ENCODE assay signal across 9 mouse cellular contexts in genomic region chr1:54332988-54333387, GRCm38 (mm10).
DNase-seq lines count a peak whose midpoint lies in the region; ATAC-seq and TF ChIP-seq lines count a peak whose summit lies in the region.
"Had no signal": no experiment of that assay in that cellular context is flagged by ENCODE, and none has a peak within 500 bp of the region (broad histone marks: within the 10 kb centered on the region; RNA-seq: fewer than 3 reads in every experiment).

No protein-coding gene starts in this region.

- intact Hi-C loops in gastrocnemius, adult 2 months (cut with DNase I) = loop anchor here (5.0 kb wide), 1 partner anchor 296 kb away; no protein-coding TSS in a partner anchor
- intact Hi-C loops in gastrocnemius, postnatal 36 days (cut with DNase I) = loop anchor here (5.0 kb wide), 1 partner anchor 426 kb away; no protein-coding TSS in a partner anchor

- no peak overlapping the region for H3K27ac ChIP-seq in gastrocnemius, adult 2 months
- H3K27ac ChIP-seq in lung, embryonic 14.5 days (ENCODE audit: low read depth) = no peak overlapping the region
- H3K27ac ChIP-seq: liver, embryonic 14.5 days had no signal

- H3K9me3 ChIP-seq in lung, embryonic 14.5 days (ENCODE audit: low read depth, low read length) = no peaks in the 10 kb centered on the region

- H3K36me3 ChIP-seq in lung, embryonic 14.5 days (ENCODE audit: insufficient read depth) = no peaks in the 10 kb centered on the region

- H3K27me3 ChIP-seq in lung, embryonic 14.5 days (ENCODE audit: insufficient read depth, low read length) = no peaks in the 10 kb centered on the region

- WGBS in lung, embryonic 14.5 days = 55% methylated on average over 4 of the region's 4 CpGs

- TF ChIP-seq CTCF in gastrocnemius, adult 2 months (IDR thresholded peaks at IDR 0.05) = peak; percentile 55
- peak; percentile 50 for TF ChIP-seq CTCF in lung, embryonic 14.5 days (IDR thresholded peaks at IDR 0.05; ENCODE audit: low read depth)

- no peak overlapping the region for H3K4me2 ChIP-seq in lung, embryonic 14.5 days

- no peaks in the 10 kb centered on the region for H3K4me1 ChIP-seq in lung, embryonic 14.5 days (ENCODE audit: insufficient read depth)

- DNase-seq in gastrocnemius, adult 2 months = no peak
- no peak for DNase-seq in gastrocnemius, postnatal 36 days
- peak; percentile 28 for DNase-seq in thymus, postnatal 0 days (ENCODE audit: low spot score)
- no peak for DNase-seq in thymus, adult 18-20 months
- DNase-seq in forelimb bud, embryonic 11.5 days (ENCODE audit: low read depth, low spot score) = peak; percentile 21
- peak; percentile 63 for DNase-seq in lung, embryonic 14.5 days
- DNase-seq in T-cell, adult 2 months (ENCODE audit: low spot score) = no peak
- no peak for DNase-seq in c-Kit-positive CD71-positive TER-119-positive erythroid progenitor cells, embryonic 14.5 days (ENCODE audit: low spot score)

- no peak overlapping the region for H3K4me3 ChIP-seq in gastrocnemius, adult 2 months
- no peak overlapping the region for H3K4me3 ChIP-seq in lung, embryonic 14.5 days (ENCODE audit: low read depth, low read length)

- no peak overlapping the region for H3K9ac ChIP-seq in lung, embryonic 14.5 days
- H3K9ac ChIP-seq: liver, embryonic 14.5 days had no signal

- no peak for ATAC-seq in lung, embryonic 14.5 days (ENCODE audit: insufficient read depth)

Comparison
In these comparisons a context has a peak if more than half of its experiments do, and no peak if none do; other contexts are left out.
1. DNase-seq: peak in thymus, postnatal 0 days (single experiment), forelimb bud, embryonic 11.5 days (single experiment) and lung, embryonic 14.5 days (single experiment); none in gastrocnemius, adult 2 months (single experiment), gastrocnemius, postnatal 36 days (0 of 2), thymus, adult 18-20 months (0 of 2), T-cell, adult 2 months (single experiment) and c-Kit-positive CD71-positive TER-119-positive erythroid progenitor cells, embryonic 14.5 days (single experiment).